Mouse (Mus musculus) MN1 (cell line): ENCODE results near the gene Ptpn23.
"Not testable (repeated sequence)": the region's sequence is repeated elsewhere in the genome, so short reads cannot be mapped to it uniquely, and the experiment has no call there.

Source experiments
- DNase-seq: peaks from one replicate; pipeline ENCODE4 v3.0.0-alpha.2; 2016; ENCODE audit warnings: low spot score

Ptpn23 gene

GRCm38 (mm10) chr9:110381292-110381691, 26.7 kb downstream of the Ptpn23 start:
- no peak for DNase-seq

- no peak for DNase-seq
Observed at GRCm38 (mm10) chr9:110380662-110381061, 27.4 kb downstream of the Ptpn23 start.

GRCm38 (mm10) chr9:110379361-110379760, 28.7 kb downstream of the Ptpn23 start:
- no peak for DNase-seq

- DNase-seq, result not testable (repeated sequence)
Observed at GRCm38 (mm10) chr9:110377655-110378054, 30.4 kb downstream of the Ptpn23 start.

- DNase-seq, result no peak
Observed at GRCm38 (mm10) chr9:110375668-110376067, 32.3 kb downstream of the Ptpn23 start.

- DNase-seq, result no peak
Observed at GRCm38 (mm10) chr9:110373871-110374270, 34.1 kb downstream of the Ptpn23 start.

- no peak for DNase-seq
Observed at GRCm38 (mm10) chr9:110369860-110370259, 38.2 kb downstream of the Ptpn23 start.

- DNase-seq, result no peak
Observed at GRCm38 (mm10) chr9:110366746-110367145, 41.3 kb downstream of the Ptpn23 start.

- DNase-seq, result no peak
Observed at GRCm38 (mm10) chr9:110362337-110362736, 45.7 kb downstream of the Ptpn23 start.

- no peak for DNase-seq
Observed at GRCm38 (mm10) chr9:110361299-110361698, 46.7 kb downstream of the Ptpn23 start.

- DNase-seq, result no peak
Observed at GRCm38 (mm10) chr9:110358341-110358740, 49.7 kb downstream of the Ptpn23 start.

- DNase-seq, result no peak
Observed at GRCm38 (mm10) chr9:110351932-110352632, 55.9 kb downstream of the Ptpn23 start.

- DNase-seq, result no peak
Observed at GRCm38 (mm10) chr9:110351350-110351749, 56.7 kb downstream of the Ptpn23 start.

GRCm38 (mm10) chr9:110350612-110351011, 57.4 kb downstream of the Ptpn23 start:
- DNase-seq, result no peak

- no peak for DNase-seq
Observed at GRCm38 (mm10) chr9:110350188-110350587, 57.8 kb downstream of the Ptpn23 start.

- DNase-seq, result peak; percentile 29
Observed at GRCm38 (mm10) chr9:110348899-110349298, 59.1 kb downstream of the Ptpn23 start.

- no peak for DNase-seq
Observed at GRCm38 (mm10) chr9:110345057-110345739, 62.8 kb downstream of the Ptpn23 start.

GRCm38 (mm10) chr9:110343805-110344204, 64.2 kb downstream of the Ptpn23 start:
- DNase-seq, result no peak

- DNase-seq, result no peak
Observed at GRCm38 (mm10) chr9:110342008-110342407, 66.0 kb downstream of the Ptpn23 start.

GRCm38 (mm10) chr9:110340037-110340750, 67.8 kb downstream of the Ptpn23 start:
- no peak for DNase-seq
